Mouse (Mus musculus) heart, embryonic 12.5 days (tissue): ENCODE data around the gene Gjc2. TPM values are rescaled to one million over a fixed set of nuclear protein-coding genes. Genes with fewer than 3 reads are reported as not detected.

ENCODE experiments used
- ATAC-seq: fragments of 200-750 bp; cut with Nextera tagmentation; 2 replicates; pipeline ENCODE4 v1.8.0; 2017; ENCODE audit warnings: moderate TSS enrichment, moderate library complexity; ENCODE audit not compliant: insufficient number of reproducible peaks, low FRiP score
- H3K27ac ChIP-seq: fragments of 300-500 bp; sonication (generic); 2 replicates; pipeline ENCODE4 v1.5.1; 2016; ENCODE audit warnings: mild to moderate bottlenecking, moderate library complexity; ENCODE audit not compliant: poor library complexity, severe bottlenecking
- H3K27me3 ChIP-seq: fragments of 300-500 bp; sonication (generic); replicated peaks from 2 replicates; pipeline ENCODE4 v1.6.1; 2016; ENCODE audit warnings: mild to moderate bottlenecking, moderate library complexity
- H3K36me3 ChIP-seq: fragments of 300-500 bp; sonication (generic); 2 replicates; pipeline ENCODE4 v1.6.1; 2016; ENCODE audit warnings: mild to moderate bottlenecking, moderate library complexity
- H3K4me1 ChIP-seq: fragments of 300-500 bp; sonication (generic); replicated peaks from 2 replicates; pipeline ENCODE4 v1.6.1; 2016; ENCODE audit warnings: mild to moderate bottlenecking
- H3K4me2 ChIP-seq: fragments of 300-500 bp; sonication (generic); 2 replicates; pipeline ENCODE4 v1.6.1; 2016; ENCODE audit warnings: mild to moderate bottlenecking, moderate library complexity
- H3K4me3 ChIP-seq: fragments of 300-500 bp; sonication (generic); 2 replicates; pipeline ENCODE4 v1.5.1; 2016; ENCODE audit warnings: mild to moderate bottlenecking
- H3K9ac ChIP-seq: fragments of 300-500 bp; sonication (generic); 2 replicates; pipeline ENCODE4 v1.6.1; 2016; ENCODE audit warnings: mild to moderate bottlenecking, moderate library complexity
- H3K9me3 ChIP-seq: fragments of 300-500 bp; sonication (generic); replicated peaks from 2 replicates; pipeline ENCODE4 v1.6.1; 2016; ENCODE audit warnings: mild to moderate bottlenecking, moderate library complexity
- WGBS: fragments of 180-500 bp; shearing (Covaris S2); methylation state at CpG from one replicate; pipeline ENCODE4 v1.1.7; 2016; 5-methylcytosine and 5-hydroxymethylcytosine counted together
- polyA plus RNA-seq: library from polyadenylated mRNA; unstranded; fragments of >200 nt; fragmentation: Nextera tagmentation; extraction: Ambion mirVana; gene quantifications from 2 replicates; pipeline ENCODE4 v1.2.1, GENCODE M21; 2016

Gjc2 gene
- polyA plus RNA-seq, 1 experiment from 2014 or later, result 0.13 TPM

- Histone ChIP-seq H3K36me3 (peaks cover 70% of the 10 kb centered on the region), H3K9ac (peak within 1 kb of the TSS; percentile 85), H3K4me2 (peak within 1 kb of the TSS; percentile 83), H3K4me3 (peak within 1 kb of the TSS; percentile 70), H3K27me3 (no peaks in the 10 kb centered on the region), H3K4me1 (peaks cover 28% of the 10 kb centered on the region), H3K9me3 (no peaks in the 10 kb centered on the region), H3K27ac (peak within 1 kb of the TSS; percentile 89)
- WGBS, result under 1% methylated on average over 67 of the region's 67 CpGs
- peak; percentile 88 for ATAC-seq
Observed at GRCm38 (mm10) chr11:59208153-59208831, 25.3 kb upstream of the Gjc2 start, which contains the start of gene 2310033P09Rik. TSS of gene 2310033P09Rik (plus strand) at chr11:59208321.

GRCm38 (mm10) chr11:59202081-59202995, 19.3 kb upstream of the Gjc2 start, which contains the start of gene Mrpl55:
TSS of gene Mrpl55 (plus strand) at chr11:59202486.
- H3K9ac ChIP-seq, result peak within 1 kb of the TSS; percentile 88
- peak within 1 kb of the TSS; percentile 85 for H3K4me3 ChIP-seq
- H3K4me1 ChIP-seq, result peaks cover 13% of the 10 kb centered on the region
- peak; percentile 93 for ATAC-seq
- H3K4me2 ChIP-seq, result peak within 1 kb of the TSS; percentile 83
- H3K36me3 ChIP-seq, result peaks cover 40% of the 10 kb centered on the region
- peak within 1 kb of the TSS; percentile 77 for H3K27ac ChIP-seq
- WGBS, result under 1% methylated on average over 63 of the region's 63 CpGs
- H3K27me3 ChIP-seq, result no peaks in the 10 kb centered on the region
- no peaks in the 10 kb centered on the region for H3K9me3 ChIP-seq

GRCm38 (mm10) chr11:59201216-59202002, 18.4 kb upstream of the Gjc2 start:
- Histone ChIP-seq H3K27ac (peak overlapping the region; percentile 77), H3K4me1 (peaks cover 13% of the 10 kb centered on the region), H3K27me3 (no peaks in the 10 kb centered on the region), H3K9me3 (no peaks in the 10 kb centered on the region), H3K4me2 (peak overlapping the region; percentile 83), H3K36me3 (peaks cover 33% of the 10 kb centered on the region), H3K4me3 (peak overlapping the region; percentile 85), H3K9ac (peak overlapping the region; percentile 88)
- ATAC-seq, result no peak; the same call in none of the 2 replicates
- WGBS, result 27% methylated on average over 16 of the region's 16 CpGs

GRCm38 (mm10) chr11:59196230-59196629, 13.2 kb upstream of the Gjc2 start:
- H3K36me3 ChIP-seq, result peaks cover 8% of the 10 kb centered on the region; the same call in 1 of the 2 replicates
- H3K27me3 ChIP-seq, result no peaks in the 10 kb centered on the region
- H3K4me1 ChIP-seq, result peaks cover 3% of the 10 kb centered on the region
- H3K9me3 ChIP-seq, result no peaks in the 10 kb centered on the region
- ATAC-seq, result no peak
- H3K4me2 ChIP-seq, result no peak overlapping the region
- no peak overlapping the region for H3K9ac ChIP-seq
- no peak overlapping the region for H3K27ac ChIP-seq
- H3K4me3 ChIP-seq, result no peak overlapping the region

- no peak; the same call in 1 of the 2 replicates for ATAC-seq
Observed at GRCm38 (mm10) chr11:59192059-59192386, 9.0 kb upstream of the Gjc2 start, which contains the start of gene Guk1. TSS of gene Guk1 (minus strand) at chr11:59192212.

GRCm38 (mm10) chr11:59191231-59192058, 8.4 kb upstream of the Gjc2 start:
- Histone ChIP-seq H3K4me2 (peak overlapping the region; percentile 77), H3K36me3 (peaks cover 3% of the 10 kb centered on the region; the same call in 1 of the 2 replicates), H3K4me1 (peaks cover 6% of the 10 kb centered on the region), H3K27ac (peak overlapping the region; percentile 85), H3K4me3 (peak overlapping the region; percentile 61), H3K9ac (peak overlapping the region; percentile 79), H3K9me3 (no peaks in the 10 kb centered on the region), H3K27me3 (no peaks in the 10 kb centered on the region)
- peak; percentile 96 for ATAC-seq
- under 1% methylated on average over 59 of the region's 59 CpGs for WGBS

More at GRCm38 (mm10) chr11:59192059-59192386, 9.0 kb upstream of the Gjc2 start, which contains the start of gene Guk1:
- Histone ChIP-seq H3K9ac (peak within 1 kb of the TSS; percentile 79), H3K4me3 (peak within 1 kb of the TSS; percentile 61), H3K27ac (peak within 1 kb of the TSS; percentile 85), H3K27me3 (no peaks in the 10 kb centered on the region), H3K9me3 (no peaks in the 10 kb centered on the region), H3K4me2 (peak within 1 kb of the TSS; percentile 77), H3K4me1 (peaks cover 6% of the 10 kb centered on the region), H3K36me3 (no peaks in the 10 kb centered on the region)
- 7% methylated on average over 16 of the region's 16 CpGs for WGBS

GRCm38 (mm10) chr11:59187706-59188105, 4.7 kb upstream of the Gjc2 start:
- 0 out of 2 replicates have a peak, but pooled peaks cover 4% of the 10 kb centered on the region for H3K27me3 ChIP-seq
- H3K4me3 ChIP-seq, result no peak overlapping the region
- no peak for ATAC-seq
- H3K9me3 ChIP-seq, result no peaks in the 10 kb centered on the region
- peaks cover 21% of the 10 kb centered on the region for H3K4me1 ChIP-seq
- H3K9ac ChIP-seq, result no peak overlapping the region
- WGBS, result 77% methylated on average over 6 of the region's 6 CpGs
- H3K27ac ChIP-seq, result no peak overlapping the region
- H3K36me3 ChIP-seq, result peaks cover 29% of the 10 kb centered on the region
- H3K4me2 ChIP-seq, result no peak overlapping the region

- Histone ChIP-seq H3K9me3 (no peaks in the 10 kb centered on the region), H3K4me1 (peaks cover 22% of the 10 kb centered on the region), H3K4me3 (no peak overlapping the region), H3K36me3 (peaks cover 29% of the 10 kb centered on the region), H3K27ac (no peak overlapping the region), H3K9ac (no peak overlapping the region), H3K27me3 (0 out of 2 replicates have a peak, but pooled peaks cover 4% of the 10 kb centered on the region), H3K4me2 (no peak overlapping the region)
- ATAC-seq, result no peak
- 81% methylated on average over 5 of the region's 5 CpGs for WGBS
Observed at GRCm38 (mm10) chr11:59185490-59185889, 2.5 kb upstream of the Gjc2 start.

GRCm38 (mm10) chr11:59183821-59184220, 808 bp upstream of the Gjc2 start:
- peaks cover 29% of the 10 kb centered on the region for H3K36me3 ChIP-seq
- peak; percentile 70 for ATAC-seq
- no peak overlapping the region for H3K4me3 ChIP-seq
- H3K4me1 ChIP-seq, result peaks cover 31% of the 10 kb centered on the region
- H3K27me3 ChIP-seq, result peaks cover 17% of the 10 kb centered on the region
- H3K9me3 ChIP-seq, result no peaks in the 10 kb centered on the region
- H3K27ac ChIP-seq, result 0 out of 2 replicates have a peak overlapping the region, but pooled peaks have one; percentile 8
- WGBS, result 15% methylated on average over 3 of the region's 3 CpGs
- H3K9ac ChIP-seq, result 0 out of 2 replicates have a peak overlapping the region, but pooled peaks have one; percentile 9
- H3K4me2 ChIP-seq, result no peak overlapping the region; the same call in 1 of the 2 replicates

- Histone ChIP-seq H3K4me2 (peak overlapping the region; percentile 61), H3K4me3 (peak overlapping the region; percentile 36), H3K9me3 (no peaks in the 10 kb centered on the region), H3K27me3 (peaks cover 76% of the 10 kb centered on the region), H3K36me3 (no peaks in the 10 kb centered on the region), H3K4me1 (peaks cover 28% of the 10 kb centered on the region), H3K27ac (no peak overlapping the region), H3K9ac (no peak overlapping the region)
- 9% methylated on average over 34 of the region's 34 CpGs for WGBS
- ATAC-seq, result peak; percentile 22; the same call in 1 of the 2 replicates
Observed at GRCm38 (mm10) chr11:59176921-59177320, 6.1 kb downstream of the Gjc2 start.
